11 mouse cellular contexts compared by ENCODE assay signal in genomic region chr2:166708304-166708703, GRCm38 (mm10). TPM values are rescaled to one million over a fixed set of nuclear protein-coding genes. Genes with fewer than 3 reads are reported as not detected.
DNase-seq lines count a peak whose midpoint lies in the region; ATAC-seq lines count a peak whose summit lies in the region.
"Had no signal": no experiment of that assay in that cellular context is flagged by ENCODE, and none has a peak within 500 bp of the region (broad histone marks: within the 10 kb centered on the region; RNA-seq: fewer than 3 reads in every experiment).

No protein-coding gene starts in this region.

- DNase-seq in CD4-positive, CD25-positive, alpha-beta regulatory T cell, adult 2 months (ENCODE audit: low read depth, low spot score), result peak; percentile 54
- DNase-seq in liver, result peak; percentile 63
- DNase-seq in lung, postnatal 10 days, result no peak
- DNase-seq in spleen, postnatal 14 days (ENCODE audit: low spot score in 2 of 2), result no peak
- DNase-seq in retina, embryonic 14.5 days (ENCODE audit: low spot score), result no peak
- DNase-seq: cerebellum, postnatal 25 days; heart, postnatal 14 days had no signal

- peak; percentile 65 for ATAC-seq in activated CD4-positive, CD25-positive, alpha-beta regulatory T cell, adult 4 months
- ATAC-seq in megakaryocyte, adult 5-6 weeks (ENCODE audit: poor library complexity, severe bottlenecking), result peak; percentile 12
- ATAC-seq: forebrain, embryonic 14.5 days; lung, postnatal 0 days had no signal

RNA-seq across cellular contexts. Expression of gene Prex1, which starts 5.3 kb away (rescaled TPM):
- polyA plus RNA-seq in activated CD4-positive, CD25-positive, alpha-beta regulatory T cell, adult 4 months (2017; shearing (Covaris generic)), result 10 to 100 TPM; 34.5 to 45.2 TPM
- 75.3 and 85.4 TPM in 2 replicates for total RNA-seq in megakaryocyte, adult 5-6 weeks (2015)
- total RNA-seq in megakaryocyte, adult 5-6 weeks (2017), result 61.1 and 73.3 TPM in 2 replicates

Comparison
In these comparisons a context has a peak if more than half of its experiments do, and no peak if none do; other contexts are left out.
1. DNase-seq: peak in CD4-positive, CD25-positive, alpha-beta regulatory T cell, adult 2 months (single experiment) and liver (single experiment); none in lung, postnatal 10 days (single experiment), spleen, postnatal 14 days (0 of 2) and retina, embryonic 14.5 days (single experiment).